Mouse (Mus musculus) gastrocnemius, postnatal 25 days (tissue): ENCODE data around the gene Slc25a31. TPM values are rescaled to one million over a fixed set of nuclear protein-coding genes. Genes with fewer than 3 reads are reported as not detected.
A peak's percentile ranks its signal among the peaks of the same experiment; 100 is the strongest.

Experiments
- DNase-seq: peaks from one replicate; pipeline ENCODE4 v3.0.0; 2022
- total RNA-seq, 2 experiments: library from RNA; stranded (reverse); gene quantifications; 1 replicate in 1 of 2; 2 replicates in 1 of 2; pipeline ENCODE4 v1.2.3; 2021

Slc25a31 gene
- total RNA-seq, 2 experiments from 2014 or later: not detected

DNA sequence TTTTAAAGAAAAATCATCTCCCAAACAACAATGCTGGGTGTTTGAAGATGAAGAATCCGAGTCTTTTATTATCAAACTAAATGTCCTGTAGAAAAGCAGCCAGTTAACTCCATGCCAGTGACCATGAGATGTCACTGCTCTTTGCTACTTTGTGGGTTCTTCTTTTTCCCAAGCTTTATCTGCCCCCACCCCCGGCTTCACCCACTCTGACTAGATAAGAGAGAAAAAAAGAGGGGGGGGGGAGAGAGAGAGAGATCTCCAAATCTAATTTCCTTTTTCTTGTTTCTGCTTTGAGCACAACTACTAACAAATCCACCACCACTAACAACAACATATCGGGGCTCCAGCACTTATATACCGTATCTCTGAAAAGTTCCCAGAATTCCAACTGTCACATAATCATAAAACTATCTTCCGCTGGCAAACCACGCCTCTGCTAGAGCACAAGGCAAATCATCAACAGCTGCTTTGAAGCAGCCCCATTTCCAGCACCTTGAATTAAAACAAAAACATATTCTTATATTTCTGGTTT, 29.8 kb downstream of the Slc25a31 start:
- no peak for DNase-seq

DNA sequence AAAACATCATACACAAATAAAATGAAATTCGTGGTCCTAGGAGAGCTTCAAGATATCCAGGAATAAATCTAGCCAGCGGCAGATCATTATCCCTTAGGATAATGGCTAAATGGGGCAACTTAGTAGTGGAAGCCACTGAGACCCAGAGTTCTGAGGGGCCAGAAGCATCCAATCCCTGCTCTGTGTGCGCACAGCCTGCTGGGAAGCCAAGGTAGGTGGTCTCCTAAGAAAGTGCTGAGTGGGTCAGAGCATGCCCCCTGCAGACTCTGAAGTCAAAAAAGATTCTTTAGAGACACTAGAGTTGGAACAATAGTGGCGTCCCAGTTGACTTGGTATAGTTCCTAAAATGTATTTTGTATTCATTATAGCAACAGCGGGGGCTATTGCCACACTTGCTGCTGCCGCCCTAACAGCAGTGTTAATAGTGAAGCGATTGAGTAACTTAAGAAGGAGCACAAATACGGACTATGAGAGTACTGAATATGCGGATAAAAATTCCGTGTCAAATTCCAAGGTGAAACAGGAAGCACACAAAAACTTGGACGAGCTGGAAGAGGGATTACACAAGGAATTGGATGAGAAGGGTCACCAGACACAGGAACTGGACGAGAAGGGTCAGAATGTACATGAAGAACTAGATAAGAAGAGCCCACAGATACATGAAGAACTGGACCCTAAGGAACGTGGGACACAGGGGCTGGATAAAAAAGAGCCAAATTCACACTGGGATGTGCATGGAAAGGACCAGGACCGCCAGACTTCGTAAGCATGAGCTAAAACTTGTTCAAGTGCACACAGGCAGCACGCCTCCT, 35.6 kb downstream of the Slc25a31 start, which contains the start of gene Hspa4l:
Gene Hspa4l, plus strand, starts transcription at position 472 of the 812 bp plus-strand sequence.
- DNase-seq: no peak

DNA sequence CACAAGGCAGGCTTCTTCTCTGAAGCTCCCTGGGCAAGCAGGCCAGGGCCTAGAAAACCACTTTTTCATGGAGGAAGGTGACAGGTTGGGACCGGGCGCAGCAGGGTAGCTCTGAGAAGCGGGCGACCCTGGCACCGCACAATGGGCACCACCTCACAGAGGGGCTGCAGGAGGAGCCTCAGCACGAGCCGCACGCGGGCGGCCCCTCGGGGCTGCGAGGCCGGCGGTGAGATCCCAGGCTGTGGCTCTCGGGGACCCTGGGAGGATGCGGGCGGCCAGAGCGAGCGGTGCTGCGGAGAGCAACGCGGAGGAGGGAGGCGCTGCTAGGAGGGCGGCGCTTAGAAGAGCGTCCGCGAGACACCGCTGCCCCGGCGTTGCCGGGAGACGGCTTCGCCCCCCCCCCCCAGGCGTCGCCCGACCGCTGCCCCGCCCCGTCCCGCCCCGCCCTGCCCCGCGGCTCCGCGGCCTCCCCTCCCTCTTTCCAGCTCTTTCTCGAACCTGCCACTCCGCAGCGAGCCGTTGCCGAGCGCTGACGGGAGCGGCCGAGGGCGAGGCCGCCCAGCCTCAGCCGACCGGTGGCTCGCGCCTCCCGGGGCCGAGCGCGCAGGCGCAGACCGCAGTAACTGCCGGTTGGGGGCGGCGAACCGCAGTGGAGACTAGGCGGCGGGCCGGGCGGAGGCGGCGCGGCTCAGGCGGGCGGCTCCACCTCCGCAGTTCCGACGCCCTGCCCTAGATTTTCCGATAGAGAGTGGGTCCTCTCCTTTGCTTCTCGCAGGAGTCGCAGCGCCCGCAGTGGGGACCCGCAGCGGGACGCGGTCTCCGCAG, 36.4 kb downstream of the Slc25a31 start:
- DNase-seq: peak; percentile 90

DNA sequence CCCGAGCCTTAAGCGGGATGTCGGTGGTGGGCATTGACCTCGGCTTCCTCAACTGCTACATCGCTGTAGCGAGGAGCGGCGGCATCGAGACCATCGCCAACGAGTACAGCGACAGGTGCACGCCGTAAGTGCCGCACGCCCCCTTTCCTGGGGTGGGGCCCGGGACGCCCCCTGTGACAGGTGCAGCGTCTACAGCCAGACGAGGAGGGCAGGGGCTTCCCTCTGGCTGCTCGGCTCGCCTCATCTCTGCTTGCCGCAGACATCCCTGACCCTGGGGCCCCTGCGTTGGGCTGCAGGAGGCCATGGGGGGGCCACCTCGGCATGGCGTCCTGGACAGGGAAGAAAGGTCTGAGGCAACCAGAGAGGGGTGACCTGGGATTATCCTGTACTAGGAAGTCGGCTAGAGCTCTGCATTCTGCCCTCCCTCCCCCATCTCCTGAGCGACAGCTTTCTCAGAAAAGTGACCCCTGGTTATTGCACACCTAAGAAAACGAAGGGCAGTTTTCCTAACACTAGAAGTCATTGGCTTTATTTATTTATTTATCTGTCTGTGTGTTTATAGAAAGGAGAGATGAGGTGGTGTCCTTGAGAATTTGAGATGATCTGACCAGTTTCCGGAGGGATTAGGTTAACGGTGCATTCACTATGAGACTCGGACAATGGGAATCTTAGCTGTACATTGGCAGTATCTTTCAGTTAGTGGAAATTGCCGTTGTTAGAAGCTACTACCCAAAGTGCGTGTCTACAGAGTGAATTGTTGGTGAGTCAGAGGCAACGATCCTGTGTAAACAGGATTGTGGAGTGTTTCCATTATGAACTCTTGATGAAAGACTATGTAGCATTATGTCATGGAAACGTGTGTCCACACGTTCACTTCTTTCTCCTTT, 37.2 kb downstream of the Slc25a31 start:
- DNase-seq: no peak

DNA sequence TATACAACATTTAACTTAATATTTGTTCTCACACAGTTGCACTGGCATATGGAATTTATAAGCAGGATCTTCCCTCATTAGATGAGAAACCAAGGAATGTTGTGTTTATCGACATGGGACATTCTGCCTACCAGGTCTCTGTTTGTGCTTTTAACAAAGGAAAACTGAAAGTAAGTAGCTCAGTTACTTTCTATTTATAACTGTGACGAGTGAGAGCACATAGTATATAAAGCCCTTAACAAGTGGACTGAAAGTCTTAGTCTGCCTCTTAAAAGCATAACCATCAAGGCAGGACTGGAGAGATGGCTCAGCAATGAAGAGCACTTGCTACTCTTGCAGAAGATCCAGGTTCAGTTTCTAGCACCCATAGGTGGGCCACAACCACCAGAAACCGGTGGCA, 52.1 kb downstream of the Slc25a31 start:
- no peak for DNase-seq

DNA sequence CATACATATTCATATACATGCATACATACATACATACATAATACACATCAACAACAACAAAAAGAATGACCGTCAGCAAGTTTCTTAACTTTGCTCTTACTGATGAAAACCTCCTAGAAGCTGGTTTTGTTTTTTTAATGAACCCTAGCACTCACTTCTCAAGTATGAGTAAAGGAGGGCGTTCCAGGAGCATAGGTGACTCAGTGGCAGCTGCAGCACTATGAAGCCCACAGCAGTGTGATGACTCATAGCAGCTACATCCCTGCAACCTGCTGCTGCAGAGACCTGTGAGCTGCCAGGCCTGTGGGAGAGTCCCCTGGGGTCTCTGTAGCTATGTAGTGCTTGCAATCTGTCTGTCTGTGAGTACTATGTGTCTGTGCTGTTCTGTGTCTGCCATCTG, 52.7 kb downstream of the Slc25a31 start:
- DNase-seq: no peak

Other genes starting within 250 kb of the Slc25a31 start
- gene Intu, start 177.6 kb upstream of the Slc25a31 start, total RNA-seq: 1 to 10 TPM in 1 of 2 experiments, under 1 TPM in 1; 0.92 to 1.5 TPM
- 1 to 10 TPM; 6.2 TPM for gene Hspa4l, start 35.6 kb downstream of the Slc25a31 start, total RNA-seq
- gene Plk4, start 91.2 kb downstream of the Slc25a31 start, total RNA-seq: 1 to 10 TPM; 1.4 to 2.3 TPM
- 10 to 100 TPM; 15.2 to 18.1 TPM for gene Mfsd8, start 138.0 kb downstream of the Slc25a31 start, total RNA-seq
- gene Abhd18, start 138.1 kb downstream of the Slc25a31 start, total RNA-seq: 10 to 100 TPM; 17.0 to 24.5 TPM
- gene 1700034I23Rik, start 193.7 kb downstream of the Slc25a31 start, total RNA-seq: under 1 TPM; 0.11 to 0.15 TPM
- gene Larp1b, start 241.0 kb downstream of the Slc25a31 start, total RNA-seq: 10 to 100 TPM; 60.3 to 69.2 TPM